Mouse (Mus musculus): ENCODE measurements around the gene C2cd2. TPM values are rescaled to one million over a fixed set of nuclear protein-coding genes. Genes with fewer than 3 reads are reported as not detected.

Gene C2cd2
- polyA plus RNA-seq, 1 experiment = 10.1 TPM

- no peak for DNase-seq (ENCODE audit: low read depth, low spot score)
- WGBS = 63% methylated on average over 3 of the region's 3 CpGs
These were observed 58.4 kb downstream of the C2cd2 start for GRCm38 (mm10) chr16:97904035-97904434.

- WGBS = 18% methylated on average over 5 of the region's 5 CpGs
- DNase-seq (ENCODE audit: low read depth, low spot score) = no peak
These were observed 64.9 kb downstream of the C2cd2 start for GRCm38 (mm10) chr16:97897346-97898024.

GRCm38 (mm10) chr16:97887762-97888161 is 74.6 kb downstream of the C2cd2 start:
- no peak for DNase-seq (ENCODE audit: low read depth, low spot score)

GRCm38 (mm10) chr16:97883696-97884095 is 78.7 kb downstream of the C2cd2 start:
- WGBS = 98% methylated on average over 1 of the region's 1 CpGs
- no peak for DNase-seq (ENCODE audit: low read depth, low spot score)

- no peak for DNase-seq (ENCODE audit: low read depth, low spot score)
These were observed 79.5 kb downstream of the C2cd2 start for GRCm38 (mm10) chr16:97882891-97883290.

GRCm38 (mm10) chr16:97879134-97879533 is 83.3 kb downstream of the C2cd2 start:
- peak; percentile 39 for DNase-seq (ENCODE audit: low read depth, low spot score)
- WGBS = 82% methylated on average over 1 of the region's 1 CpGs

- 90% methylated on average over 3 of the region's 3 CpGs for WGBS
- no peak for DNase-seq (ENCODE audit: low read depth, low spot score)
These were observed 84.9 kb downstream of the C2cd2 start for GRCm38 (mm10) chr16:97877502-97877901.

- 93% methylated on average over 4 of the region's 4 CpGs for WGBS
- no peak for DNase-seq (ENCODE audit: low read depth, low spot score)
These were observed 87.3 kb downstream of the C2cd2 start for GRCm38 (mm10) chr16:97875101-97875500.

GRCm38 (mm10) chr16:97874376-97874775 is 88.0 kb downstream of the C2cd2 start:
- DNase-seq (ENCODE audit: low read depth, low spot score) = no peak
- WGBS = 59% methylated on average over 1 of the region's 1 CpGs

GRCm38 (mm10) chr16:97872657-97873056 is 89.7 kb downstream of the C2cd2 start:
- no peak for DNase-seq (ENCODE audit: low read depth, low spot score)
- WGBS = 90% methylated on average over 5 of the region's 5 CpGs

GRCm38 (mm10) chr16:97869193-97870102 is 93.0 kb downstream of the C2cd2 start:
- WGBS = 80% methylated on average over 6 of the region's 6 CpGs
- DNase-seq (ENCODE audit: low read depth, low spot score) = no peak

GRCm38 (mm10) chr16:97863932-97864467 is 98.4 kb downstream of the C2cd2 start:
- 82% methylated on average over 3 of the region's 3 CpGs for WGBS
- DNase-seq (ENCODE audit: low read depth, low spot score) = no peak

- no peak for DNase-seq (ENCODE audit: low read depth, low spot score)
These were observed 106.3 kb downstream of the C2cd2 start for GRCm38 (mm10) chr16:97856050-97856449.

- DNase-seq (ENCODE audit: low read depth, low spot score) = peak; percentile 36
- WGBS = under 1% methylated on average over 31 of the region's 31 CpGs
These were observed 110.6 kb downstream of the C2cd2 start, which contains the start of gene Prdm15 for GRCm38 (mm10) chr16:97851741-97852319. TSS of gene Prdm15 (minus strand) at chr16:97851850.

- peak; percentile 40 for DNase-seq (ENCODE audit: low read depth, low spot score)
- WGBS = under 1% methylated on average over 75 of the region's 77 CpGs
These were observed 111.2 kb downstream of the C2cd2 start for GRCm38 (mm10) chr16:97851061-97851740.

- peak; percentile 24 for DNase-seq (ENCODE audit: low read depth, low spot score)
- WGBS = 0% methylated on average over 9 of the region's 11 CpGs
These were observed 111.7 kb downstream of the C2cd2 start for GRCm38 (mm10) chr16:97850667-97851060.

GRCm38 (mm10) chr16:97848832-97849231 is 113.6 kb downstream of the C2cd2 start:
- 76% methylated on average over 6 of the region's 6 CpGs for WGBS
- DNase-seq (ENCODE audit: low read depth, low spot score) = no peak

- WGBS = 22% methylated on average over 12 of the region's 12 CpGs
- DNase-seq (ENCODE audit: low read depth, low spot score) = peak; percentile 88
These were observed 117.1 kb downstream of the C2cd2 start for GRCm38 (mm10) chr16:97844967-97845937.

GRCm38 (mm10) chr16:97832154-97832553 is 130.2 kb downstream of the C2cd2 start:
- no peak for DNase-seq (ENCODE audit: low read depth, low spot score)
- WGBS = 86% methylated on average over 3 of the region's 3 CpGs
